Mouse (Mus musculus): ENCODE data around the gene Slc12a9.

GRCm38 (mm10) chr5:137293282-137293681, 40.1 kb downstream of the Slc12a9 start:
- TF ChIP-seq CTCF (IDR thresholded peaks at IDR 0.05; ENCODE audit: low read depth) (peak; percentile 20), EP300 (optimal IDR thresholded peaks at IDR 0.05) (no peak)

Measured in stomach, postnatal 0 days (tissue).